Mouse (Mus musculus) neural tube, embryonic 15.5 days (tissue): ENCODE measurements around the gene Mocs1. TPM values are rescaled to one million over a fixed set of nuclear protein-coding genes. Genes with fewer than 3 reads are reported as not detected.

ENCODE experiments used
- ATAC-seq: fragments of 200-750 bp; cut with Nextera tagmentation; 2 replicates; pipeline ENCODE4 v1.8.0; 2017; ENCODE audit warnings: mild to moderate bottlenecking, moderate TSS enrichment, moderate library complexity; ENCODE audit not compliant: low FRiP score
- H3K27ac ChIP-seq: fragments of 300-500 bp; sonication (generic); replicated peaks from 2 replicates; pipeline ENCODE4 v1.5.1; 2015; ENCODE audit warnings: mild to moderate bottlenecking, inconsistent platforms
- H3K27me3 ChIP-seq: fragments of 300-500 bp; sonication (generic); replicated peaks from 2 replicates; pipeline ENCODE4 v1.6.1; 2015; ENCODE audit warnings: inconsistent platforms
- H3K36me3 ChIP-seq: fragments of 300-500 bp; sonication (generic); 2 replicates; pipeline ENCODE4 v1.6.1; 2015; ENCODE audit warnings: inconsistent platforms
- H3K4me1 ChIP-seq: fragments of 300-500 bp; sonication (generic); 2 replicates; pipeline ENCODE4 v1.6.1; 2015; ENCODE audit warnings: inconsistent platforms
- H3K4me2 ChIP-seq: fragments of 300-500 bp; sonication (generic); 2 replicates; pipeline ENCODE4 v1.6.1; 2015; ENCODE audit warnings: inconsistent platforms, mild to moderate bottlenecking, moderate library complexity
- H3K4me3 ChIP-seq: fragments of 300-500 bp; sonication (generic); replicated peaks from 2 replicates; pipeline ENCODE4 v1.5.1; 2015; ENCODE audit warnings: mild to moderate bottlenecking, inconsistent platforms
- H3K9ac ChIP-seq: fragments of 300-500 bp; sonication (generic); replicated peaks from 2 replicates; pipeline ENCODE4 v1.6.1; 2015; ENCODE audit warnings: mild to moderate bottlenecking, inconsistent platforms
- H3K9me3 ChIP-seq: fragments of 300-500 bp; sonication (generic); replicated peaks from 2 replicates; pipeline ENCODE4 v1.6.1; 2016; ENCODE audit warnings: inconsistent platforms
- whole genome bisulfite sequencing: fragments of 180-500 bp; shearing (Covaris S2); methylation state at CpG from one replicate; pipeline ENCODE4 v1.1.7; 2015; ENCODE audit warnings: mixed read lengths; 5-methylcytosine and 5-hydroxymethylcytosine counted together
- polyA plus RNA-seq: library from polyadenylated mRNA; unstranded; fragments of >200 nt; fragmentation: Nextera tagmentation; extraction: Ambion mirVana; gene quantifications from 2 replicates; pipeline ENCODE4 v1.2.1, GENCODE M21; 2015

Mocs1 gene
- polyA plus RNA-seq, 1 experiment from 2014 or later, result 4.7 TPM

- no peak overlapping the region for H3K27ac ChIP-seq
- H3K36me3 ChIP-seq, result 0 out of 2 replicates have a peak, but pooled peaks cover 3% of the 10 kb centered on the region
- no peaks in the 10 kb centered on the region for H3K9me3 ChIP-seq
- H3K4me1 ChIP-seq, result no peaks in the 10 kb centered on the region
- no peak overlapping the region for H3K4me3 ChIP-seq
- H3K4me2 ChIP-seq, result no peak overlapping the region
- no peaks in the 10 kb centered on the region for H3K27me3 ChIP-seq
- WGBS, result 82% methylated on average over 6 of the region's 6 CpGs
- ATAC-seq, result no peak
- H3K9ac ChIP-seq, result no peak overlapping the region
Observed at GRCm38 (mm10) chr17:49450922-49451321, 22.8 kb downstream of the Mocs1 start.

DNA sequence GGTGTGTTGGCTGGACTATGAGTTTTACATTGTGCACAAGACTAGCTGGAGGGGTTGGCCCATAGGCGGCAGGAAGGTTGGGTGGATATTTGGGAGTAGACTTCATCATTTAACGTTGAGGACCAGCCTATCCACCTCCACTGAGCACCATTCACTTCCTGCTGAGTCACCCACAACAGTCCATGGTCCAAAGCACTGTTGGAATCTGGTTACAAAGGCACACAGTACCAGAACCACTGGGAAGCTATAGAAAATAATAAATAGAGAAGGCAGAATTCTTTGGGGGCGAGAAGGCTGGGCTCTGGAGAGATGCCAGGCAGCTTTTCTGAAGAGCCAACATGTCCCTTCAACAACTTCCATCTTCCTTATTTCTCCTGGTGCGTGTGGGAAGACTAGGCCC lies 28.2 kb downstream of the Mocs1 start:
- Histone ChIP-seq H3K4me2 (no peak overlapping the region), H3K9me3 (no peaks in the 10 kb centered on the region)
- WGBS, result 88% methylated on average over 4 of the region's 4 CpGs

GRCm38 (mm10) chr17:49457833-49458232 lies 29.7 kb downstream of the Mocs1 start:
- Histone ChIP-seq H3K27me3 (no peaks in the 10 kb centered on the region), H3K4me1 (no peaks in the 10 kb centered on the region), H3K4me2 (no peak overlapping the region), H3K36me3 (no peaks in the 10 kb centered on the region), H3K4me3 (no peak overlapping the region), H3K9me3 (no peaks in the 10 kb centered on the region), H3K9ac (no peak overlapping the region), H3K27ac (no peak overlapping the region)
- no peak for ATAC-seq
- WGBS, result 98% methylated on average over 3 of the region's 3 CpGs

More for the DNA sequence above, 28.2 kb downstream of the Mocs1 start:
- ATAC-seq, result no peak
- Histone ChIP-seq H3K27me3 (no peaks in the 10 kb centered on the region), H3K4me1 (no peaks in the 10 kb centered on the region), H3K36me3 (no peaks in the 10 kb centered on the region), H3K27ac (no peak overlapping the region), H3K4me3 (no peak overlapping the region), H3K9ac (no peak overlapping the region)

DNA sequence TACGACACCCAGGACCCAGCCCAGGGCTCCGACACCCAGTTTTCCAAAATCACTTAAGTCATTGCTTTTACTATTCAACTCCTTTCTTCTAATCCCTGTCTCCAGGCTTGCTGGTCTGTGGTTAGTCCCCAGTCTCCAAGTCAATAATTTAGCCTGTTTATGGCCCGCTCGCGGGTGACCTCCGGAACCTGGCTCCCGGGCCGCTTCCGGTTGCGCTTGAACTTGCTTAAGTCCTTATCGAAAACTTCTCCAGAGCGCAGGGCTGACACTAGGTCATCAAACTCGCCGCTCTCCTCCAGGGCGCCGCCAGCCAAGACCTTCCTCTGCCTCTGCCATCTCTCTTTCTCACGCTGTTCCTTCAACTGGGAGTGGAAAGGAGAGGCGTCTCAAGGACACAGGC lies 30.2 kb downstream of the Mocs1 start:
- Histone ChIP-seq H3K9me3 (no peaks in the 10 kb centered on the region), H3K36me3 (no peaks in the 10 kb centered on the region), H3K4me1 (no peaks in the 10 kb centered on the region), H3K4me2 (no peak overlapping the region), H3K27ac (no peak overlapping the region), H3K4me3 (no peak overlapping the region), H3K9ac (no peak overlapping the region), H3K27me3 (no peaks in the 10 kb centered on the region)
- WGBS, result 92% methylated on average over 18 of the region's 18 CpGs
- ATAC-seq, result no peak

DNA sequence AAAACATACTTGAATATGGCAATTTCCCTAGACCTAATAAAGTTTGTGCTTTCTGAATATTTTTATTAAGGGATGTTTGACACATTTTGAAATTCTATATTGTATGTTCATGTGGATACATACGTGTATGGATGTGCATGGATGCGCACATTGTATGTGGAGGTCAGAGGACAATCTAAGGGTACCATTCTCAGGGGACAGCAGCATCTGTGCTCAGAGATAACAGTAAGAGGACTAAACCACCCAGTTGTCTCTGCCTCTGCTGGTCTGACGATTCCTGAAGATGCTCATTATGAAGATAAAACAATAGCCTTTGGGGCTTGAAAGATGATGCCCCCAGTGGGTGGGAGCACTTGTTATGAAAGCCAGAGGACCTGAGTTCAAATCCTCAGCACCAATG lies 36.7 kb downstream of the Mocs1 start:
- H3K9ac ChIP-seq, result no peak overlapping the region
- H3K27ac ChIP-seq, result no peak overlapping the region
- no peak overlapping the region for H3K4me2 ChIP-seq
- H3K36me3 ChIP-seq, result no peaks in the 10 kb centered on the region
- no peak for ATAC-seq
- 90% methylated on average over 3 of the region's 3 CpGs for WGBS
- H3K4me1 ChIP-seq, result no peaks in the 10 kb centered on the region
- no peaks in the 10 kb centered on the region for H3K9me3 ChIP-seq
- H3K27me3 ChIP-seq, result no peaks in the 10 kb centered on the region
- no peak overlapping the region for H3K4me3 ChIP-seq

DNA sequence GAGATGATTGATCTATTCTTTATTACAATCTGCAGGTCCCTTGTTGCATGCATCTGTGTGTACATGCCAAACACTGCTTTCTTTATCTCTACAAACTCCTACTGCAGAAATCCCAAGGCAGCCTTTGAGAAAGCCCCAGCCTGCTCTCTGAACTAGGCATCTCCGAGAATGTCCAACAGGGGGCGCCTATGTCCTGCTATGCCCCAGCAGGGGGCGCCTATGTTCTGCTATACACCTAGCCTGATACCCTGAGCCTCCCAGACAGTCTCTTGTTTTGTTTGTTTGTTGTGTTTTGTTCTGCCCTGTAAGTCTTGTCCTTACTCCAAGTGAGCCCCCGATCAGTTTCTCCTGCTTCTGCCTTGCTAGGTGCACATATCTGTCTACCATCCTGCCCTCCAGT lies 40.1 kb downstream of the Mocs1 start:
- Histone ChIP-seq H3K4me1 (peaks cover 7% of the 10 kb centered on the region; the same call in 1 of the 2 replicates), H3K36me3 (no peaks in the 10 kb centered on the region), H3K4me3 (no peak overlapping the region), H3K27ac (no peak overlapping the region), H3K27me3 (no peaks in the 10 kb centered on the region), H3K4me2 (no peak overlapping the region), H3K9me3 (no peaks in the 10 kb centered on the region), H3K9ac (no peak overlapping the region)
- 41% methylated on average over 4 of the region's 4 CpGs for WGBS
- no peak for ATAC-seq

GRCm38 (mm10) chr17:49472626-49473025 lies 44.5 kb downstream of the Mocs1 start:
- ATAC-seq, result no peak
- Histone ChIP-seq H3K36me3 (no peaks in the 10 kb centered on the region), H3K9me3 (no peaks in the 10 kb centered on the region), H3K4me1 (peaks cover 7% of the 10 kb centered on the region; the same call in 1 of the 2 replicates), H3K4me2 (no peak overlapping the region), H3K4me3 (no peak overlapping the region), H3K27me3 (no peaks in the 10 kb centered on the region), H3K9ac (no peak overlapping the region), H3K27ac (no peak overlapping the region)
- WGBS, result 67% methylated on average over 8 of the region's 8 CpGs

- H3K4me2 ChIP-seq, result no peak overlapping the region
- peaks cover 7% of the 10 kb centered on the region; the same call in 1 of the 2 replicates for H3K4me1 ChIP-seq
- H3K27me3 ChIP-seq, result no peaks in the 10 kb centered on the region
- ATAC-seq, result no peak
- no peak overlapping the region for H3K4me3 ChIP-seq
- H3K36me3 ChIP-seq, result no peaks in the 10 kb centered on the region
- no peak overlapping the region for H3K9ac ChIP-seq
- H3K27ac ChIP-seq, result no peak overlapping the region
- WGBS, result 92% methylated on average over 4 of the region's 4 CpGs
- H3K9me3 ChIP-seq, result no peaks in the 10 kb centered on the region
Observed at GRCm38 (mm10) chr17:49474051-49474450, 45.9 kb downstream of the Mocs1 start.

DNA sequence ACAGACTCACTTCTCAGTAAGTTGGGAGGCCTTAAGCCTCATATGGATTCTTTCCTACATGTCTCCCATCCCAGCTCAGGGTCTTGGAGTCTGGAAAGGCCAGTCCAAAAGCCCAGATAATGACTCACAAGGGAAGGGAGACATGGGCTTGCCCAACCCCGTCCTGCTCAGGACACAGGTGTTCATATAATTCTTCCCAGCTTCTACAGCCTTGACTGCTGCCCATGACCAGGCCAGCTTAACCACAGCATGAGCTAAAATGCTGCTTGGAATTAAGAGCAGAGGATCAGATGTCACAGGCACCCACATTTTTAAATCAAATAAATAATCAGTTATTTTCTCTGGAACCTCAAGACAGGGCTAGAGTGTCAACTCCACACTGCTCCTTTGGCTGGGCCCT lies 47.0 kb downstream of the Mocs1 start:
- Histone ChIP-seq H3K9me3 (no peaks in the 10 kb centered on the region), H3K36me3 (no peaks in the 10 kb centered on the region), H3K4me1 (peaks cover 7% of the 10 kb centered on the region; the same call in 1 of the 2 replicates), H3K27me3 (no peaks in the 10 kb centered on the region), H3K27ac (no peak overlapping the region), H3K4me3 (no peak overlapping the region), H3K9ac (no peak overlapping the region), H3K4me2 (no peak overlapping the region)
- ATAC-seq, result no peak
- 88% methylated on average over 1 of the region's 1 CpGs for WGBS

GRCm38 (mm10) chr17:49477370-49477769 lies 49.2 kb downstream of the Mocs1 start:
- Histone ChIP-seq H3K4me3 (no peak overlapping the region), H3K36me3 (no peaks in the 10 kb centered on the region), H3K4me1 (peaks cover 5% of the 10 kb centered on the region; the same call in 1 of the 2 replicates), H3K27ac (no peak overlapping the region), H3K9me3 (no peaks in the 10 kb centered on the region), H3K27me3 (no peaks in the 10 kb centered on the region), H3K4me2 (no peak overlapping the region), H3K9ac (no peak overlapping the region)
- WGBS, result 84% methylated on average over 4 of the region's 4 CpGs
- no peak for ATAC-seq

DNA sequence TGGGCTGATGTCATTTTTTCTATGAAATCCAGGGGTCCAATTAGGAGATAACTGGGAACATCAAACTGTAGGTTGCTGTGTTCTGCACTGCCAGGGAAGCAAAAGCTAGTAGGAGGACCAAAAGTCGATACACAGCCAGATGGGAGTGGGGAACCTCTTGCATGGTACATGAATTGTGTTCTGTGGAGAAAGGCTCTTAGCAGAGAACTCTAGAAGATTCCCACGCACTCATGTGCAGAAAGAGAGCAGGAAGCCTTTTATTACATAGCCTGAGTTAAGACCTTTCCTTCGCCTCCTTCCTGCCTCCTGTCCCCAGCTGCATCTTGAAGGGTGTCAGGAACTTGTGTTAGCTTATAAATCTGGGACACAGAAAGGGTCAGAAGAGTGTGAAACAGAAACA lies 53.7 kb downstream of the Mocs1 start:
- H3K4me2 ChIP-seq, result no peak overlapping the region
- H3K9ac ChIP-seq, result no peak overlapping the region
- no peak for ATAC-seq
- no peak overlapping the region for H3K4me3 ChIP-seq
- no peak overlapping the region for H3K27ac ChIP-seq
- no peaks in the 10 kb centered on the region for H3K9me3 ChIP-seq
- no peaks in the 10 kb centered on the region for H3K4me1 ChIP-seq
- H3K36me3 ChIP-seq, result no peaks in the 10 kb centered on the region
- WGBS, result 76% methylated on average over 3 of the region's 3 CpGs
- H3K27me3 ChIP-seq, result no peaks in the 10 kb centered on the region

- no peak for ATAC-seq
- no peak overlapping the region for H3K27ac ChIP-seq
- H3K4me3 ChIP-seq, result no peak overlapping the region
- 89% methylated on average over 3 of the region's 3 CpGs for WGBS
- H3K4me1 ChIP-seq, result no peaks in the 10 kb centered on the region
- H3K36me3 ChIP-seq, result no peaks in the 10 kb centered on the region
- H3K9ac ChIP-seq, result no peak overlapping the region
- H3K27me3 ChIP-seq, result no peaks in the 10 kb centered on the region
- H3K9me3 ChIP-seq, result no peaks in the 10 kb centered on the region
- no peak overlapping the region for H3K4me2 ChIP-seq
Observed at GRCm38 (mm10) chr17:49484435-49484834, 56.3 kb downstream of the Mocs1 start.

DNA sequence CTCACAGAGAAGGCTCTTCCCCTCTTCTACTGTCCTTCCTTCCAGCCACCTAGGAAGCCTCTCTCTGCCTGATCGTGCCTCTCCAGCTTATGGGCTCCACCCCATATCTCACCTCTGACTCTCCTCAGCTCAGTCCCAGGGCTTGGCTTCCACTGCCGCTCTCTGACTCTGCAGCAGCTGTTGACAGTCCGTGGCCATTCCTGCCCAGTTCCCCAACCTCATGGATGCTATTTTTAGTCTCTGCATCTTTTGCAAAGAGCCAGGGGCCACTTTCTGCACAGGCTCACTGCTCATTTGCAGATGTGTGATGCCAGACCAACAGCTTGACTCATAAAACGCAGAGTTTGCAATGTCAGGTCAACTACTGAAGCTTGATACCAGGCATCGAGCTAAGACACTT lies 60.9 kb downstream of the Mocs1 start:
- H3K9ac ChIP-seq, result no peak overlapping the region
- no peaks in the 10 kb centered on the region for H3K36me3 ChIP-seq
- no peaks in the 10 kb centered on the region for H3K27me3 ChIP-seq
- H3K27ac ChIP-seq, result no peak overlapping the region
- no peak overlapping the region for H3K4me3 ChIP-seq
- ATAC-seq, result no peak
- 80% methylated on average over 5 of the region's 5 CpGs for WGBS
- no peaks in the 10 kb centered on the region for H3K4me1 ChIP-seq
- H3K9me3 ChIP-seq, result no peaks in the 10 kb centered on the region
- H3K4me2 ChIP-seq, result no peak overlapping the region
